Mouse (Mus musculus) ES-Bruce4 (cell line): ENCODE measurements at regions not wholly inside any gene's neighbourhood (a gene's known extent, or its start where the extent isn't known, plus 50 kb on each side); places are given as distances from the start of the nearest gene placed in this dataset.

Source experiments
- H3K27ac ChIP-seq: 2 replicates; pipeline ENCODE4 v1.5.1; 2012; ENCODE audit warnings: low read length, inconsistent platforms; ENCODE audit not compliant: insufficient read depth
- H3K27me3 ChIP-seq: 2 replicates; pipeline ENCODE4 v1.6.1; 2012; ENCODE audit warnings: mild to moderate bottlenecking, low read length, inconsistent platforms; ENCODE audit not compliant: control insufficient read depth, poor library complexity, insufficient read depth, severe bottlenecking
- H3K36me3 ChIP-seq: 2 replicates; pipeline ENCODE4 v1.6.1; 2012; ENCODE audit warnings: inconsistent platforms, mild to moderate bottlenecking, low read length, moderate library complexity; ENCODE audit not compliant: control insufficient read depth, poor library complexity, insufficient read depth, severe bottlenecking
- H3K4me1 ChIP-seq: one replicate; pipeline ENCODE4 v1.8.1; 2011; ENCODE audit warnings: low read length; ENCODE audit not compliant: control insufficient read depth, insufficient read depth
- H3K4me3 ChIP-seq: 2 replicates; pipeline ENCODE4 v1.5.1; 2011; ENCODE audit warnings: low read depth, mild to moderate bottlenecking, low read length
- H3K9ac ChIP-seq: 2 replicates; pipeline ENCODE4 v1.6.1; 2012; ENCODE audit warnings: low read depth, mild to moderate bottlenecking, inconsistent platforms; ENCODE audit not compliant: poor library complexity, severe bottlenecking
- H3K9me3 ChIP-seq: replicated peaks from 2 replicates; pipeline ENCODE4 v1.6.1; 2012; ENCODE audit warnings: mild to moderate bottlenecking, low read length, inconsistent platforms; ENCODE audit not compliant: control insufficient read depth, poor library complexity, insufficient read depth, severe bottlenecking
- CTCF ChIP-seq: IDR thresholded peaks from one replicate; pipeline ENCODE4 v1.8.1; 2011; ENCODE audit warnings: low read depth, low read length
- EP300 ChIP-seq: IDR thresholded peaks from 2 replicates; pipeline ENCODE4 v1.6.1; 2011; ENCODE audit warnings: low read depth, low read length; ENCODE audit not compliant: insufficient read depth
- POLR2A ChIP-seq: IDR thresholded peaks from one replicate; pipeline ENCODE4 v1.8.1; 2011; ENCODE audit warnings: low read length; ENCODE audit not compliant: insufficient read depth

DNA sequence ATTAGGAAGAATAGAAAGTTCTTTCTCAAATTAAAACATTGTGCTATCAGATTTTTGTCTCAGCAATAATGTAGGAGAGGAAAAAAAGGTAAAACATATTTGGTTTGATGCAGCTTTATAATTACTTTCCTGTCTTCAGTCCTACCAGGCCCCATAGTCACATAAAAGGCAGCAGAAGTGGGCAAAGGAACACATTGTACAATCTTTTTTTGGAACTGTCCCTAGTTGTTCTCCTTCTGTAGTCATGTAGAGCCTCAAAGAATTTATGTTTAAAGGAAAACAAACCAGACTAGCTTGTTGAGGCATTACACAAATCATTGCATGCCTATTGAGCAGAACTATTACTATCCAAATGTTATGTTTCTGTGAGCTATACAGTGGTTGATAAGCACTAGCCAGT is 288.7 kb upstream of the Rspo3 start:
- Histone ChIP-seq H3K4me3 (no peak overlapping the region), H3K4me1 (no peaks in the 10 kb centered on the region), H3K9ac (no peak overlapping the region), H3K27ac (no peak overlapping the region), H3K36me3 (no peaks in the 10 kb centered on the region), H3K27me3 (no peaks in the 10 kb centered on the region), H3K9me3 (no peaks in the 10 kb centered on the region)
- no peak for TF ChIP-seq POLR2A
- TF ChIP-seq EP300: no peak
- TF ChIP-seq CTCF: no peak

DNA sequence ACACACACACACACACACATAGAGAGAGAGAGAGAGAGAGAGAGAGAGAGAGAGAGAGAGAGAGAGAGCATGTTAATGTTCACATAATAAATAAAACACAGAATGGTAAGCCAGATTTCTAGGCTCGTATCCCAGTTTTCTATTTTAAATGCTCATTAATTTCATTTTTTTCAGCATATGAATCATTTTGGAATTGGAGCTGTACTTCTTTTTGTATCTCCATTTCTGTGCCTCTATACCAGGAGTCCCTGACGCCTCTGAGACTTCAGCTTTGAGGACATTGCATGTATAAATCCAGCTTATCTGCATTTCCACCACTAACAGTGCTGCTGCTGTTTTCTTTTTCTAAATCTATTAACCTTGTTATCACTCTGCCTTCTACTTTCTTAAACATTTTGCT is 287.5 kb upstream of the Rspo3 start:
- TF ChIP-seq POLR2A (no peak), CTCF (no peak), EP300 (no peak)
- Histone ChIP-seq H3K9ac (no peak overlapping the region), H3K4me1 (no peaks in the 10 kb centered on the region)

DNA sequence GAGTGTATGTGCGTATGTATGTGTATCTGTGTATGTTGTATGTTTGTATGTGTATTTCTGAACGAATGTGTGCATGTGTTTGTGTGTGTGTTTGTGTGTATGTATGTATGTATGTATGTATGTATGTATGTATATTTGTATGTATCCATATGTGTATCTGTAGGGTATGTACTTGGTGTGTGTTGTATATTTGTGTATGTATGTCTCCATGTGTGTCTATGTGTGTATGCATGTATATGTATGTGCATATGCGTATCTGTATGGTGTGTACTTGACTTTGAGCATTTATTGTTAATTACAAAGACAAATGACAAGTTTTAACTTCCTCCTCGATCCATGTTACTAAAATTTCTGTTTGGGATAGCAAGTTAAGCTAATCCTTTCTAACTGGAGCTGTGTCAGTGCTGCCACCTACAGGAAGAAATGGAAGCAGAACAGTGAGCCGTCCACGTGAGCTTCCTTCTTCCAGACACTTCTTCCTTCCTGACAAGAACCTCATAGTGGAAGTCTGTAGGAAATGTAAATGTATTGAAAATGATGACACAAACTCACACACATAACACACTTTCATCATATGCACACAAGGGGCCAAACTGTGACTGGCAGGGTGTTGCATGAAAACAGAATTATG is 268.4 kb upstream of the Rspo3 start:
- no peaks in the 10 kb centered on the region for H3K9me3 ChIP-seq
- TF ChIP-seq CTCF: peak; percentile 28
- TF ChIP-seq EP300: no peak
- no peak for TF ChIP-seq POLR2A
- H3K4me1 ChIP-seq: no peaks in the 10 kb centered on the region

More for the DNA sequence above, 287.5 kb upstream of the Rspo3 start:
- no peaks in the 10 kb centered on the region for H3K36me3 ChIP-seq
- no peak overlapping the region for H3K27ac ChIP-seq
- H3K27me3 ChIP-seq: no peaks in the 10 kb centered on the region
- no peaks in the 10 kb centered on the region for H3K9me3 ChIP-seq
- no peak overlapping the region for H3K4me3 ChIP-seq

DNA sequence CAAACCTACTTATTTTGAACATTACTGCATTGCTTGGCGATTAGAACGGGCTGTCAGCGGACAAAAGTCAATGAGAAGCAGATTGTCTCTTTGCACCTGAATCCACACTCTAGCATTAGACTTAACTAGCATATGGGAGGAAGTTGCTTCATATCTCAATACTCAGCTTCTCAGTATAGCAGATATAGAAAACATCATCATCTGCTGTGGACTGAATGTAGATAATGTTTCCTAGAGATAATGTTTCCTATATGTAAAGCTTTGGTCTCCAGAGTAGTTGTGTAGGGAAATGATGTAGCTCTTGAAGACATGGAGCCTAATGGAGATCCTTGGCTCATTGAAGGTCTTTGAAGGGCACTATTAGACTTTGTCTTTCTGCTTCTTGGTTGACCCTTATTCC is 267.0 kb upstream of the Rspo3 start:
- H3K4me1 ChIP-seq: no peaks in the 10 kb centered on the region
- no peak overlapping the region for H3K27ac ChIP-seq
- H3K36me3 ChIP-seq: no peaks in the 10 kb centered on the region
- no peaks in the 10 kb centered on the region for H3K9me3 ChIP-seq
- no peaks in the 10 kb centered on the region for H3K27me3 ChIP-seq
- no peak overlapping the region for H3K4me3 ChIP-seq
- no peak overlapping the region for H3K9ac ChIP-seq
- no peak for TF ChIP-seq POLR2A
- no peak for TF ChIP-seq EP300
- TF ChIP-seq CTCF: no peak

More for the DNA sequence above, 268.4 kb upstream of the Rspo3 start:
- Histone ChIP-seq H3K27me3 (no peaks in the 10 kb centered on the region), H3K36me3 (no peaks in the 10 kb centered on the region), H3K27ac (no peak overlapping the region), H3K9ac (no peak overlapping the region), H3K4me3 (no peak overlapping the region)

DNA sequence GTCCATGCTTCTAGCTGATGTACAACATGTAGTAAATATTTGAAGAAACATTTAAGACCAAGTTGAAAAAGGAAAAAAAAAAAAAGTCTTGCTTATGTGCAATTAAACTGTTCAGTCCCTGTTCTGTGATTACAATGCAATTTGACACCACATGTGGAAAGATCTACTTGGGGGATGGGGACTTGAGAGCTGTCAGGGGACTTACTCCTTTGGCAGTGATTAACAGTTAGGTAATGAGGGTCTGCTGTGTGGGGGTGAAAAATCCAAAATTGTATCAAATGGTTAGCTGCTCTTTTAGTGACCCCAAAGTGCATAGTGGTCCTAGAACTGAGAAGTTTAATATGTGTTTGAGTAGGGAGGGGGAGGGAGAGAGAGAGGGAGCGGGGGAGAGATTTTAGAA is 259.0 kb upstream of the Rspo3 start:
- no peaks in the 10 kb centered on the region for H3K4me1 ChIP-seq

DNA sequence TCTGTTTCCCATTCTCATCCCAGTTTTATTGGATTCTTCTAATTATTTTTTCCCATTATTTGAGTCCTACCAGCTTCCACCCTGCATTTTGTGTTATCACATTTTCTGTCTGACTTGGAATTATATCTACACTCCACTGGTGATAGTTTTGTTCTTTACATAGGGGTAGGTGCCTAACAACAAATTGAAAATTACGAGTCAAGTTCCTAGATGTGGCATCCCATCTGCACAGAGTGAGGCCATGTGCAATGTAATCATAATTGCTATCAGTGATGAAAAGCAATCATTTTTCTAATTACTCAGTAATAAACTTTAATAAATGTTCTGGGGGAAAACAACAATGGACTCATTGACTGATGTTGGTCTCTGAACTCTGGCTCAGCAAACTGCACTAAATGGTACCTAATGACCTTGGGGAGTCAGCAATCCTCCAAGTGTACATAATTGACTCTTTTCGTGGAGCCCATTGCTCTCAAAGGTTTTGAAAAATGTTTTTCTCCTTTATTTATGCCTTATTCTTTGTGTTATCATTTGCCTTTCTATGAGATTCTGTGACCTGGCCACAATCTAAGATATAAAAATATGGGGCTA is 250.6 kb upstream of the Rspo3 start:
- Histone ChIP-seq H3K36me3 (no peaks in the 10 kb centered on the region), H3K27ac (no peak overlapping the region), H3K27me3 (no peaks in the 10 kb centered on the region), H3K4me3 (no peak overlapping the region), H3K4me1 (no peaks in the 10 kb centered on the region), H3K9me3 (no peaks in the 10 kb centered on the region), H3K9ac (no peak overlapping the region)
- TF ChIP-seq POLR2A: no peak
- TF ChIP-seq CTCF: no peak
- no peak for TF ChIP-seq EP300

More for the DNA sequence above, 259.0 kb upstream of the Rspo3 start:
- Histone ChIP-seq H3K36me3 (no peaks in the 10 kb centered on the region), H3K9me3 (no peaks in the 10 kb centered on the region), H3K27ac (no peak overlapping the region), H3K9ac (no peak overlapping the region), H3K27me3 (no peaks in the 10 kb centered on the region), H3K4me3 (no peak overlapping the region)
- TF ChIP-seq CTCF: no peak
- no peak for TF ChIP-seq POLR2A
- TF ChIP-seq EP300: no peak
